Comparison of ENCODE assay signal across 11 mouse cellular contexts in the genomic region with DNA sequence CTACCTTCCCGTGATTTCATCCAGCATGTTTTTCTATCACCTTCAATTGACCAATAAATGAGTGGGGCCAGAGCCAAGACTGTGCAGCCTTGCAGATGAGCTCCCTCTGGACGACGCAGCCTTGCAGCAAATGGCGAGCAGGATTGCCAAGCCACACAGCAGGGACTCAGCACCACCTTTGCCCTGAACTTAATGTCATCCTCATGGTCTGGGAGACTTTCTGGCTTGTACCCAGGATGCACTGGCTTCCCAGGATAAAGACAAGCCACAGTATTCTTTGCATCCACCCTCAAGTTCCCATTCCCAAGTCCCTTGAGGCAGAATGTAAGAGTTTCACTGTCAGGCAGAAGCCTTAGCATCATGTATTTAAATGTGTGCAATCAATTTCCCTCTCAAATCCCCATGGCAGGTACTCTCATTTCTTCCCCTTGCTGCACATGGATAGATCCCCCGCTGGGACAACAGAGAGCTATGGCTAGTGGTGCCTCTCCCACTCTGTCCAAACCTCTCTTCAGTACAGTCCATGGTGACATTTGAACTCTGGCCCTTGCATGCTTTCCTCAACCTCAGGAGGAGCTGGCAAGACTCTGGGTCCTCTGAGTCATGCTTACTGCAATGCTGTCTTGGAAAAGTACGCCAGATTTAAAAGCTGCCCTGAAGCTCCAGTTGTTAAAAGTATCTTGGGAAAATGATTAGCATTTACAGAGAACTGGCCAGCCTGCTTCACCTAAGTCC.
DNase-seq lines count a peak whose midpoint lies in the region; TF ChIP-seq lines count a peak whose summit lies in the region.
"Had no signal": no experiment of that assay in that cellular context is flagged by ENCODE, and none has a peak within 500 bp of the region (broad histone marks: within the 10 kb centered on the region; RNA-seq: fewer than 3 reads in every experiment).

No protein-coding gene starts in this region.

- no peak for TF ChIP-seq CTCF in gastrocnemius, adult 2 months (IDR thresholded peaks at IDR 0.05)
- TF ChIP-seq CTCF in lung, adult 2 months (IDR thresholded peaks at IDR 0.05; ENCODE audit: insufficient read depth, low read length), result no peak

- no peak for TF ChIP-seq POLR2A in lung, adult 2 months (IDR thresholded peaks at IDR 0.05; ENCODE audit: borderline replicate concordance, extremely low read depth, low read depth, low read length)

- no peaks in the 10 kb centered on the region for H3K4me1 ChIP-seq in lung, adult 2 months (ENCODE audit: control insufficient read depth, insufficient read depth, low read length)
- H3K4me1 ChIP-seq: liver, embryonic 13.5 days; stomach, embryonic 15.5 days had no signal

- WGBS in lung, adult 2 months, result 62% methylated on average over 6 of the region's 6 CpGs

- intact Hi-C loops in gastrocnemius, adult 2 months (cut with DNase I), result no loop called here
- intact Hi-C loops in gastrocnemius, postnatal 36 days (cut with DNase I), result no loop called here

- H3K4me3 ChIP-seq in gastrocnemius, adult 2 months, result no peak overlapping the region
- H3K4me3 ChIP-seq in lung, adult 2 months (replicated peaks; ENCODE audit: extremely low read depth, low read depth, low read length), result no peak overlapping the region
- H3K4me3 ChIP-seq: liver, embryonic 13.5 days; midbrain, embryonic 13.5 days; stomach, embryonic 15.5 days had no signal

- H3K27ac ChIP-seq in gastrocnemius, adult 2 months, result peak overlapping the region; percentile 51
- H3K27ac ChIP-seq: liver, embryonic 13.5 days; midbrain, embryonic 13.5 days; stomach, embryonic 15.5 days had no signal

- peak; percentile 31 for DNase-seq in gastrocnemius, adult 2 months
- no peak for DNase-seq in gastrocnemius, postnatal 36 days
- DNase-seq in lung, adult 18-20 months, result peak; percentile 6 to 34
- no peak for DNase-seq in lung, adult 2 months
- peak; percentile 67 for DNase-seq in fat pad, adult 2 months (ENCODE audit: extremely low read depth, low read depth, low spot score)
- DNase-seq in lung, postnatal 14 days, result peak; percentile 7
- DNase-seq in spleen, adult 18-20 months, result no peak
- DNase-seq: embryo, embryonic 11 days; liver, embryonic 13.5 days had no signal

Comparison
In these comparisons a context has a peak if more than half of its experiments do, and no peak if none do; other contexts are left out.
1. DNase-seq: peak in gastrocnemius, adult 2 months (single experiment), lung, adult 18-20 months (2 of 2), fat pad, adult 2 months (single experiment) and lung, postnatal 14 days (single experiment); none in gastrocnemius, postnatal 36 days (0 of 2), lung, adult 2 months (single experiment) and spleen, adult 18-20 months (0 of 2).